Mouse (Mus musculus) MEL (cell line): Measurements from ENCODE around the gene Tmem200c. TPM values are rescaled to one million over a fixed set of nuclear protein-coding genes. Genes with fewer than 3 reads are reported as not detected.

Experiments
- DNase-seq: peaks from one replicate; pipeline ENCODE4 v3.0.0; 2011; ENCODE audit warnings: low read depth, low spot score
- H3K27ac ChIP-seq: 2 replicates; pipeline ENCODE4 v1.5.1; 2012; ENCODE audit warnings: low read depth, mild to moderate bottlenecking, control low read depth, low read length, moderate library complexity; ENCODE audit not compliant: control insufficient read depth
- H3K27me3 ChIP-seq, 2 experiments: fragments of 150-350 bp in 1 of 2; sonication (generic) in 1 of 2; 2 replicates each; pipeline ENCODE4 v1.6.1; 2012; ENCODE audit warnings: low read length in 2 of 2, mild to moderate bottlenecking in 2 of 2, improper control_type of control experiment in 1 of 2, moderate library complexity in 1 of 2; ENCODE audit not compliant: insufficient read depth in 2 of 2, control insufficient read depth in 1 of 2
- H3K36me3 ChIP-seq, 2 experiments: 2 replicates each; pipeline ENCODE4 v1.6.1; 2012 to 2014; ENCODE audit warnings: low read length in 2 of 2, improper control_type of control experiment in 1 of 2, inconsistent platforms in 1 of 2, mild to moderate bottlenecking in 1 of 2; ENCODE audit not compliant: insufficient read depth in 2 of 2, control insufficient read depth in 1 of 2
- H3K4me1 ChIP-seq, 2 experiments: fragments of 150-350 bp in 1 of 2; sonication (generic) in 1 of 2; 2 replicates each; pipeline ENCODE4 v1.6.1; 2012; ENCODE audit warnings: low read length in 2 of 2, improper control_type of control experiment in 1 of 2, mild to moderate bottlenecking in 1 of 2; ENCODE audit not compliant: insufficient read depth in 2 of 2, control insufficient read depth in 1 of 2
- H3K4me3 ChIP-seq, 2 experiments: fragments of 150-350 bp in 1 of 2; sonication (generic) in 1 of 2; 2 replicates each; pipeline ENCODE4 v1.5.1; 2012; ENCODE audit warnings: low read depth in 2 of 2, low read length in 2 of 2, mild to moderate bottlenecking in 2 of 2, moderate library complexity in 2 of 2, control low read depth in 1 of 2, improper control_type of control experiment in 1 of 2; ENCODE audit not compliant: control insufficient read depth in 1 of 2, insufficient read depth in 1 of 2
- H3K79me2 ChIP-seq: 2 replicates; pipeline ENCODE4 v1.6.1; 2012; ENCODE audit warnings: mild to moderate bottlenecking, low read length, moderate library complexity; ENCODE audit not compliant: control insufficient read depth, poor library complexity, insufficient read depth
- H3K9ac ChIP-seq: 2 replicates; pipeline ENCODE4 v1.6.1; 2012; ENCODE audit warnings: low read depth, mild to moderate bottlenecking, control low read depth, low read length, moderate library complexity; ENCODE audit not compliant: control insufficient read depth, poor library complexity, severe bottlenecking
- H3K9me3 ChIP-seq: fragments of 150-350 bp; sonication (generic); replicated peaks from 2 replicates; pipeline ENCODE4 v1.6.1; 2012; ENCODE audit warnings: mild to moderate bottlenecking, low read length, improper control_type of control experiment, moderate library complexity; ENCODE audit not compliant: insufficient read depth
- ELF1 ChIP-seq: IDR thresholded peaks from 2 replicates; pipeline ENCODE4 v1.6.1; 2014; ENCODE audit warnings: low read depth, mild to moderate bottlenecking, inconsistent platforms, low read length, improper control_type of control experiment, moderate library complexity
- EP300 ChIP-seq, 2 experiments: IDR thresholded peaks; 2 replicates each; pipeline ENCODE4 v1.6.1; 2011; ENCODE audit warnings: improper control_type of control experiment in 2 of 2, low read length in 2 of 2, low read depth in 1 of 2, mild to moderate bottlenecking in 1 of 2
- KAT2A ChIP-seq: conservative IDR thresholded peaks from 2 replicates; pipeline ENCODE4 v1.6.1; 2012; ENCODE audit warnings: low read depth, low read length, improper control_type of control experiment, inconsistent platforms
- MYB ChIP-seq: IDR thresholded peaks from 2 replicates; pipeline ENCODE4 v1.6.1; 2011; ENCODE audit warnings: mild to moderate bottlenecking, low read depth, low read length, improper control_type of control experiment
- POLR2AphosphoS2 ChIP-seq: IDR thresholded peaks from 2 replicates; pipeline ENCODE4 v1.6.1; 2011; ENCODE audit warnings: low read length, improper control_type of control experiment
- RAD21 ChIP-seq: IDR thresholded peaks from 2 replicates; pipeline ENCODE4 v1.6.1; 2011; ENCODE audit warnings: mild to moderate bottlenecking, low read depth, low read length, improper control_type of control experiment
- SMC3 ChIP-seq: IDR thresholded peaks from 2 replicates; pipeline ENCODE4 v1.6.1; 2011; ENCODE audit warnings: low read depth, low read length, improper control_type of control experiment
- USF2 ChIP-seq, 2 experiments: IDR thresholded peaks; 2 replicates each; pipeline ENCODE4 v1.6.1; 2011 to 2012; ENCODE audit warnings: improper control_type of control experiment in 2 of 2, low read length in 2 of 2, borderline replicate concordance in 1 of 2, inconsistent platforms in 1 of 2, low read depth in 1 of 2, mild to moderate bottlenecking in 1 of 2; ENCODE audit not compliant: insufficient read depth in 1 of 2
- ZC3H11A ChIP-seq: IDR thresholded peaks from 2 replicates; pipeline ENCODE4 v1.6.1; 2012; ENCODE audit warnings: low read depth, mild to moderate bottlenecking, inconsistent platforms, low read length, improper control_type of control experiment
- ZNF384 ChIP-seq: IDR thresholded peaks from 2 replicates; pipeline ENCODE4 v1.6.1; 2012; ENCODE audit warnings: low read depth, mild to moderate bottlenecking, inconsistent platforms, low read length, improper control_type of control experiment
- polyA plus RNA-seq, 2 experiments: library from polyadenylated mRNA; stranded (reverse) in 1 of 2; unstranded in 1 of 2; fragments of >175 nt in 1 of 2; fragments of >200 nt in 1 of 2; gene quantifications; 2 replicates each; pipeline versions ENCODE4 v1.2.1 to v1.2.4; 2012; ENCODE audit warnings: low replicate concordance in 2 of 2, low read depth in 1 of 2; ENCODE audit not compliant: insufficient read length in 2 of 2, insufficient read depth in 1 of 2, missing spikeins in 1 of 2
- total RNA-seq: library from RNA; depleted of rRNA; stranded (reverse); fragments of 300-350 nt; gene quantifications from 2 replicates; pipeline ENCODE4 v1.2.3, GENCODE M21; 2012

Gene Tmem200c
- total and polyA plus RNA-seq, 3 experiments, result not detected

GRCm38 (mm10) chr17:68837859-68838194 lies 11.4 kb downstream of the Tmem200c start:
- Histone ChIP-seq H3K9me3 (no peaks in the 10 kb centered on the region), H3K4me3 (no peak overlapping the region), H3K27ac (no peak overlapping the region), H3K9ac (no peak overlapping the region), H3K27me3 (no peaks in the 10 kb centered on the region), H3K4me1 (no peaks in the 10 kb centered on the region), H3K79me2 (no peaks in the 10 kb centered on the region), H3K36me3 (no peaks in the 10 kb centered on the region)
- TF ChIP-seq ZNF384 (no peak), EP300 (IDR thresholded peaks at IDR 0.05; ENCODE audit: low read depth in 1 of 2, low read length in 2 of 2) (no peak), MYB (no peak)
- no peak for DNase-seq

GRCm38 (mm10) chr17:68839888-68840571 lies 13.6 kb downstream of the Tmem200c start:
- Histone ChIP-seq H3K27me3 (no peaks in the 10 kb centered on the region), H3K79me2 (no peaks in the 10 kb centered on the region), H3K9me3 (no peaks in the 10 kb centered on the region), H3K4me3 (no peak overlapping the region), H3K36me3 (no peaks in the 10 kb centered on the region), H3K9ac (no peak overlapping the region), H3K27ac (no peak overlapping the region), H3K4me1 (no peaks in the 10 kb centered on the region)
- TF ChIP-seq ZC3H11A, result no peak
- DNase-seq, result no peak

GRCm38 (mm10) chr17:68840572-68840939 lies 14.1 kb downstream of the Tmem200c start:
- no peak for DNase-seq
- H3K4me3 ChIP-seq, result no peak overlapping the region
- no peaks in the 10 kb centered on the region for H3K36me3 ChIP-seq
- TF ChIP-seq USF2 (IDR thresholded peaks at IDR 0.05; ENCODE audit: borderline replicate concordance in 1 of 2, insufficient read depth in 1 of 2, low read depth in 1 of 2, low read length in 2 of 2) (no peak), RAD21 (no peak), POLR2AphosphoS2 (no peak), ELF1 (no peak), SMC3 (no peak), KAT2A (no peak)
- TF ChIP-seq, all 39 proteins: peak for 0
- Histone ChIP-seq H3K4me1 (no peaks in the 10 kb centered on the region), H3K9me3 (no peaks in the 10 kb centered on the region), H3K79me2 (no peaks in the 10 kb centered on the region), H3K27me3 (no peaks in the 10 kb centered on the region), H3K9ac (no peak overlapping the region), H3K27ac (no peak overlapping the region)
